Mouse (Mus musculus) G1E (cell line): Measurements from ENCODE around the gene Fbxw11.

Source experiments
- CTCF ChIP-seq: IDR thresholded peaks from 2 replicates; pipeline ENCODE4 v1.5.1; 2012; ENCODE audit warnings: low read depth, low read length, inconsistent platforms, mixed read lengths
- GATA1 ChIP-seq: IDR thresholded peaks from 2 replicates; pipeline ENCODE4 v1.6.1; 2012; ENCODE audit warnings: borderline replicate concordance, low read length, inconsistent platforms, mixed read lengths
- GATA2 ChIP-seq: IDR thresholded peaks from 2 replicates; pipeline ENCODE4 v1.6.1; 2012; ENCODE audit warnings: low read depth, low read length, inconsistent platforms, borderline replicate concordance
- POLR2AphosphoS5 ChIP-seq: IDR thresholded peaks from 2 replicates; pipeline ENCODE4 v1.6.1; 2012; ENCODE audit warnings: low read depth, low read length, inconsistent platforms; ENCODE audit not compliant: insufficient replicate concordance

- no peak for TF ChIP-seq CTCF
- no peak for TF ChIP-seq GATA1
- no peak for TF ChIP-seq GATA2
- TF ChIP-seq POLR2AphosphoS5 = no peak
Measured at GRCm38 (mm10) chr11:32680014-32680413, 37.5 kb downstream of the Fbxw11 start.
